Mouse (Mus musculus) heart, adult 2 months (tissue): ENCODE results near the gene Armc10. TPM values are rescaled to one million over a fixed set of nuclear protein-coding genes. Genes with fewer than 3 reads are reported as not detected.

Source experiments
- DNase-seq, 2 experiments: peaks; one replicate each; pipeline ENCODE4 v3.0.0; 2021
- H3K27ac ChIP-seq: fragments of 200-600 bp; 2 replicates; pipeline ENCODE4 v1.8.1; 2022
- H3K27me3 ChIP-seq: fragments of 200-500 bp; 2 replicates; pipeline ENCODE4 v1.6.1; 2012; ENCODE audit warnings: mild to moderate bottlenecking, low read length, inconsistent platforms, mixed read lengths; ENCODE audit not compliant: control insufficient read depth, insufficient read depth
- H3K36me3 ChIP-seq: fragments of 200-500 bp; 2 replicates; pipeline ENCODE4 v1.6.1; 2012; ENCODE audit warnings: low read length, inconsistent platforms; ENCODE audit not compliant: control insufficient read depth, insufficient read depth
- H3K4me1 ChIP-seq: fragments of 200-500 bp; 2 replicates; pipeline ENCODE4 v1.6.1; 2011; ENCODE audit warnings: low read length; ENCODE audit not compliant: control insufficient read depth, insufficient read depth
- H3K4me3 ChIP-seq: fragments of 200-600 bp; 2 replicates; pipeline ENCODE4 v1.8.1; 2022
- H3K79me2 ChIP-seq: fragments of 200-500 bp; replicated peaks from 2 replicates; pipeline ENCODE4 v1.6.1; 2012; ENCODE audit warnings: mild to moderate bottlenecking, inconsistent platforms, low read length, moderate library complexity, mixed read lengths; ENCODE audit not compliant: control insufficient read depth, insufficient read depth
- H3K9ac ChIP-seq: fragments of 200-500 bp; 2 replicates; pipeline ENCODE4 v1.6.1; 2012; ENCODE audit warnings: low read depth, mild to moderate bottlenecking, control low read depth, inconsistent platforms, low read length, mixed read lengths
- CTCF ChIP-seq: fragments of 200-600 bp; IDR thresholded peaks from 2 replicates; pipeline ENCODE4 v1.8.1; 2022; ENCODE audit warnings: antibody characterized with exemption, mild to moderate bottlenecking, moderate library complexity
- EP300 ChIP-seq: fragments of 200-500 bp; IDR thresholded peaks from 2 replicates; pipeline ENCODE4 v1.6.1; 2011; ENCODE audit warnings: low read depth, low read length, control low read depth; ENCODE audit not compliant: insufficient read depth
- POLR2A ChIP-seq: fragments of 200-500 bp; IDR thresholded peaks from 2 replicates; pipeline ENCODE4 v1.6.1; 2011; ENCODE audit warnings: mild to moderate bottlenecking, low read depth, low read length, control low read depth; ENCODE audit not compliant: insufficient read depth
- WGBS: fragments of 180-500 bp; shearing (Covaris S2); methylation state at CpG from one replicate; pipeline ENCODE4 v1.1.7; 2018; 5-methylcytosine and 5-hydroxymethylcytosine counted together
- intact Hi-C: fragments of 180-260 bp; cut with DNase I; formaldehyde crosslinking; loops from one replicate; pipeline ENCODE4 v1.15.1; 2025
- polyA plus RNA-seq: library from polyadenylated mRNA; depleted of rRNA; stranded (reverse); fragments of >200 nt; gene quantifications from 2 replicates; pipeline ENCODE4 v1.2.3, GENCODE M21; 2012
- total RNA-seq, 2 experiments: library from RNA; stranded (reverse); gene quantifications; 2 replicates each; pipeline ENCODE4 v1.2.3; 2021

Armc10 gene
- total and polyA plus RNA-seq, 3 experiments: 8.0 to 10.8 (median 9.4) TPM

DNA sequence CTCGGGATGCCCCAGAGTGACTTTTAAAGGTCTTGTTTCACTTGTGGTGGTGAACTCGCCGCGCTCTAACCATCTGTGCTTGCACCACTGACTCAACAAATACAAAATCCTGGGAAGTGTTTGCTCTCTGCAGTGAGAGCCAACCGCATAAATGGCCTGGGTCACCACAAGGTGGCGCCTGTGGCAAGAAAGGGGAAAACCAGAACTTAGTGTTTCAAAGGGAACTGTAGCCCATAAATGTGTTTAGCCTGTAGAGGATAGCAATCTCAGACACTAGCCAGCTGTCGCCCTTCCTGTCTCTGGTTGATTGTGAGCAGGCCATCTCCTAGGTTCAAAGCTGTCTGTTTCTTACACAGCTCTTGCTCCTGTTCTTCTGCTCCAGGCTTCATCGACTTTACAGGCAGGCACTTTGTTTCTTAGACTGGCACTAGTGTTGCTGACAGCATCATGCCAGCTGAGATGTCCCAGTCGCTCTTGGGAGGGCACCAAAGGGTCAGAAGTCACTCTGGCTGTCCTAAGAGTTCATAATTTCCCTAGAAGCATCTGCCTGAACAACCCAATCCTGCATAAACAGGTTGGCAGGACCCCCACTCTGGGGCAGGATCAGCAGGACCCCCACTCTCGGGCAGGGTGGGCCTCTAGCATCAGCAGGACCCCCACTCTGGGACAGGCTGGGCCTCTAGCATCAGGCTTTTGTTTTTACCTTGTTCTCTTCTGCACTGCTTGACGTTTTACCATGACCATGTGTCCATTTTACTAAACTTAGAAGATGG, 13.2 kb downstream of the Armc10 start:
- no peak overlapping the region for H3K4me3 ChIP-seq
- no peak overlapping the region for H3K9ac ChIP-seq
- DNase-seq: peak; percentile 70 to 83
- no peaks in the 10 kb centered on the region for H3K27me3 ChIP-seq
- no peaks in the 10 kb centered on the region for H3K79me2 ChIP-seq
- 49% methylated on average over 11 of the region's 11 CpGs for WGBS
- intact Hi-C loops: loop anchor here (1.0 kb wide), 1 partner anchor 76 kb away; no protein-coding TSS in a partner anchor
- no peaks in the 10 kb centered on the region for H3K36me3 ChIP-seq
- no peak overlapping the region for H3K27ac ChIP-seq
- TF ChIP-seq POLR2A: no peak
- 0 out of 2 replicates have a peak, but pooled peaks have one; percentile 11 for TF ChIP-seq EP300
- TF ChIP-seq CTCF: peak; percentile 90
- peaks cover 3% of the 10 kb centered on the region; the same call in 1 of the 2 replicates for H3K4me1 ChIP-seq

GRCm38 (mm10) chr5:21660850-21661249, 15.2 kb downstream of the Armc10 start:
- WGBS: 94% methylated on average over 6 of the region's 6 CpGs
- Histone ChIP-seq H3K4me1 (peaks cover 3% of the 10 kb centered on the region; the same call in 1 of the 2 replicates), H3K36me3 (no peaks in the 10 kb centered on the region), H3K79me2 (no peaks in the 10 kb centered on the region), H3K9ac (no peak overlapping the region), H3K4me3 (no peak overlapping the region), H3K27ac (no peak overlapping the region), H3K27me3 (no peaks in the 10 kb centered on the region)
- TF ChIP-seq POLR2A: no peak
- no peak for TF ChIP-seq EP300
- TF ChIP-seq CTCF: no peak
- intact Hi-C loops: no loop called here
- DNase-seq: no peak

DNA sequence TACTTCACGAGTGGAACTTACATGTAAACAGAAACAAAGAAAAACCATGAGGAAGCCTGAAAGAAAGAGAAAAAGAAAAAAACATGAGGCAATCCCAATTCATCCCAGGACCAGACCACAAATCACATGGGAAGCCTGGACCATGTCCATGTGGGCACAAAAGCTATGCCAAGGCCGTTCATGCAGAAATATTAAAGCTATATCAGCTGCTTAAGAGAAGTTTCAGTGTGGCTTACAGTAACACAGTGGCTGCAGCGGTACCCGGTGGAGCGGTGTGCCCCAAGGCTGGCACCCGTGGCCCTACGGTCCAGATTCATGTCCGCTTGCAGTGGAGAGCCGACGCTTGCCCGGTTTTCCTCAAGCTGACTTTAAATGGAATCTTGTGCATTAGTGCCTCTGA, 17.5 kb downstream of the Armc10 start:
- H3K4me3 ChIP-seq: no peak overlapping the region
- H3K4me1 ChIP-seq: peaks cover 3% of the 10 kb centered on the region; the same call in 1 of the 2 replicates
- DNase-seq: no peak
- H3K27me3 ChIP-seq: no peaks in the 10 kb centered on the region
- intact Hi-C loops: no loop called here
- no peaks in the 10 kb centered on the region for H3K36me3 ChIP-seq
- H3K79me2 ChIP-seq: no peaks in the 10 kb centered on the region
- 94% methylated on average over 11 of the region's 11 CpGs for WGBS
- TF ChIP-seq POLR2A (no peak), EP300 (no peak), CTCF (no peak)
- no peak overlapping the region for H3K9ac ChIP-seq
- H3K27ac ChIP-seq: no peak overlapping the region

DNA sequence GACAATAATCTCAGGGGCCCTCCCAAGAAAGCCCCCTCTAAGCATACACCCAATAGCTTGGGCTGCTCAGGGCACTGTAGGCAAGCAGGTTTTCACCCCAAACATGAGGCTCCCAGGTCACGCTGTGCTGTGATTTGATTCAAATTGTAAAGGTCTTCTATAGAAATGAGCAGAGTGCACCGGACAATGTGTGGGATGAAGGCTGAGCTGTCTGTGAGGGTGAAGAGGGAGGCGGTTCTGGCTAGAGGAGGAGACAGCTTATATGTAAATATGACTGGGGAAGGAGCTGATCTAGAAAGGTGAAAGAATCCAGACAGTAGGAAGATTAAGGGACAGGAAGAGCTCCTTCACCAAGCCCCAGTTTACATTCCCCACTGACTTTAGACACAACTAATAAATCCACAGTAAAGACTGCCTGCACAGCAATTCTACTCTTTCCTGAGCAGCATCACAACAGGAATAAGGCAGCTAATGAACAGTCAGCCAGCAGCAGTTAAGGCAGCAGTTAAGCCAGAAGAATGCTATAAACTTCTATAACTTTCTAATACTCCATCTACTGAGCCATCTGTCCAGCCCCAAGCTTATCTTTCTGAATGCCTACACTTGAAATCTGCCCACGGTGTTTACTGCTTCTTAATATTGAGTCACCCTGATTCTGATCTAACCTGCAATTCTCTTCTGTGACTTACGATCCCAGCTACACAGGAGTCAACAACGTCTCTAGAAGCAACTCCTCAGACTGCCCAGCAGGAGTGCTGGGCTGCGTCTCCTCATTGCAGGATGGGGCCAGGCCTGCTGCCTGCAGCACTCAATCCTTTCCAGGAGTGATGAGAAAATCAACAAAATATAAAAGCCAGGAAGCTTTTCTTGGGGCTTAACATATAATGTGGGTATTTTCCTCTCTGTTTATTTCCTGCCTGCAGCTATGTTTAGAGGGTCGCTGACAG, 21.9 kb downstream of the Armc10 start:
- TF ChIP-seq CTCF (no peak), EP300 (no peak), POLR2A (no peak)
- no peak overlapping the region for H3K4me3 ChIP-seq
- no peak for DNase-seq
- no peak overlapping the region for H3K9ac ChIP-seq
- no peaks in the 10 kb centered on the region for H3K4me1 ChIP-seq
- no peak overlapping the region for H3K27ac ChIP-seq
- H3K27me3 ChIP-seq: no peaks in the 10 kb centered on the region
- intact Hi-C loops: no loop called here
- H3K79me2 ChIP-seq: no peaks in the 10 kb centered on the region
- H3K36me3 ChIP-seq: no peaks in the 10 kb centered on the region
- 69% methylated on average over 8 of the region's 8 CpGs for WGBS

DNA sequence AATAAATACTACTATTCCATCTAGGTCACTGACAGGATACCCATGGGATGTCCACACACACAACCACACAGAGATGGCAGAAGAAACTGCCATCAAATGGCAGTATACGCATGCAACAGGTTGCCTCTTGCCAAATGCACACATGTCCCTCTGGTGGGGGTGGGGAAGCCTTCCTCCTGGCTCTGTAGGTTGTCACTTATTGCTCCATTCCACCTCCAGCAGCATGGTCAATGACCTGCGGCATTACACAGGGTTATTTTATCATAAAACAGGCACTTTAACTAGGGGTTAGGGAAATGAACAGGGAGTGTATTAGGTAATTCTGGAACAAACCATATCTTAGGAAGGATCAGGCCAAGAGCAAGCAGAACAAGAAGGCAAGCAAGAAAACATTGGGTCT, 23.7 kb downstream of the Armc10 start:
- no peaks in the 10 kb centered on the region for H3K79me2 ChIP-seq
- intact Hi-C loops: no loop called here
- no peak overlapping the region for H3K9ac ChIP-seq
- H3K27me3 ChIP-seq: no peaks in the 10 kb centered on the region
- 87% methylated on average over 2 of the region's 2 CpGs for WGBS
- no peak for DNase-seq
- H3K4me1 ChIP-seq: no peaks in the 10 kb centered on the region
- TF ChIP-seq EP300 (no peak), CTCF (peak; percentile 30)
- H3K27ac ChIP-seq: no peak overlapping the region
- H3K36me3 ChIP-seq: no peaks in the 10 kb centered on the region
- H3K4me3 ChIP-seq: no peak overlapping the region
